Mouse (Mus musculus): ENCODE data around the gene Hexim1.

DNA sequence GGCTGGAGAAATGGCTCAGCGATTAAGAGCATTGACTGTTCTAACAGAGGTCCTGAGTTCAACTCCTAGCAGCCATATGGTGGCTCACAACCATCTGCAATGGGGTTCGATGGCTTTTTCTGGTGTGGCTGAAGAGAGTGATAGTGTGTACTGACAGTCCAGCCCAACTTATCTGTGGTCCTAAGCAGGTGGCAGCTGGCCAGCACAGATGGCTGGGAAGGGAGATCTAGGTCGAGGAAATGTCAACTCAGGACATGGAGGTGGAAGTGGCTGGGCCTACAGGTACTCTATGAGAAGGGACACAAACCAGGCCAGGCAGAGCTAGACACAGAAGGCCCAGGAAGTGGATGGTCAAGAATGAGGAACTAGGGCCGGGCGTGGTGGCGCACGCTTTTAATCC, 40.0 kb upstream of the Hexim1 start:
- no peak for TF ChIP-seq CTCF (IDR thresholded peaks at IDR 0.05; ENCODE audit: low read depth, low read length)
- TF ChIP-seq POLR2A (IDR thresholded peaks at IDR 0.05; ENCODE audit: extremely low read depth, insufficient read depth, low read length), result no peak
